Mouse (Mus musculus): ENCODE data around the gene Capns1. TPM values are rescaled to one million over a fixed set of nuclear protein-coding genes. Genes with fewer than 3 reads are reported as not detected.
A peak's percentile ranks its signal among the peaks of the same experiment; 100 is the strongest.

The Capns1 gene
- polyA plus RNA-seq, 1 experiment from 2014 or later = 94.5 TPM

GRCm38 (mm10) chr7:30194101-30194831 is 4.3 kb downstream of the Capns1 start:
- peak; percentile 11; the same call in 1 of the 2 replicates for ATAC-seq (ENCODE audit: low FRiP score, low TSS enrichment)
- H3K4me2 ChIP-seq (replicated peaks; ENCODE audit: low read depth) = peak overlapping the region; percentile 86
- WGBS = 0% methylated on average over 26 of the region's 26 CpGs
- peak overlapping the region; percentile 91 for H3K9ac ChIP-seq (ENCODE audit: low read length)
- TF ChIP-seq EP300 (optimal IDR thresholded peaks at IDR 0.05) = no peak
- TF ChIP-seq CTCF (IDR thresholded peaks at IDR 0.05; ENCODE audit: low read depth) = no peak
- H3K4me3 ChIP-seq (ENCODE audit: low read depth, low read length) = peak overlapping the region; percentile 82
- H3K4me1 ChIP-seq (replicated peaks; ENCODE audit: control insufficient read depth, insufficient read depth) = 0 out of 2 replicates have a peak, but pooled peaks cover 5% of the 10 kb centered on the region
- H3K27ac ChIP-seq (replicated peaks) = peak overlapping the region; percentile 95
- H3K36me3 ChIP-seq (ENCODE audit: control insufficient read depth, insufficient read depth, low read length) = peaks cover 16% of the 10 kb centered on the region
- peak; percentile 32 for DNase-seq (ENCODE audit: low spot score)
- no peaks in the 10 kb centered on the region for H3K27me3 ChIP-seq (ENCODE audit: control insufficient read depth, insufficient read depth, low read length)
- H3K9me3 ChIP-seq (ENCODE audit: control insufficient read depth, low read length) = no peaks in the 10 kb centered on the region

- Histone ChIP-seq H3K4me1 (replicated peaks; ENCODE audit: control insufficient read depth, insufficient read depth) (0 out of 2 replicates have a peak, but pooled peaks cover 5% of the 10 kb centered on the region), H3K27me3 (ENCODE audit: control insufficient read depth, insufficient read depth, low read length) (no peaks in the 10 kb centered on the region), H3K36me3 (ENCODE audit: control insufficient read depth, insufficient read depth, low read length) (peaks cover 19% of the 10 kb centered on the region), H3K9ac (ENCODE audit: low read length) (peak overlapping the region; percentile 91), H3K27ac (replicated peaks) (peak overlapping the region; percentile 95), H3K4me3 (ENCODE audit: low read depth, low read length) (peak overlapping the region; percentile 82), H3K9me3 (ENCODE audit: control insufficient read depth, low read length) (no peaks in the 10 kb centered on the region), H3K4me2 (replicated peaks; ENCODE audit: low read depth) (peak overlapping the region; percentile 86)
- TF ChIP-seq EP300 (optimal IDR thresholded peaks at IDR 0.05) (no peak), CTCF (IDR thresholded peaks at IDR 0.05; ENCODE audit: low read depth) (no peak)
- peak; percentile 58; the same call in 1 of the 2 replicates for ATAC-seq (ENCODE audit: low FRiP score, low TSS enrichment)
- peak; percentile 89 for DNase-seq (ENCODE audit: low spot score)
- WGBS = 2% methylated on average over 21 of the region's 26 CpGs
Measured at GRCm38 (mm10) chr7:30193581-30194100, 5.0 kb downstream of the Capns1 start.

- Histone ChIP-seq H3K9me3 (ENCODE audit: control insufficient read depth, low read length) (no peaks in the 10 kb centered on the region), H3K27ac (replicated peaks) (0 out of 2 replicates have a peak overlapping the region, but pooled peaks have one; percentile 6), H3K36me3 (ENCODE audit: control insufficient read depth, insufficient read depth, low read length) (peaks cover 24% of the 10 kb centered on the region), H3K4me1 (replicated peaks; ENCODE audit: control insufficient read depth, insufficient read depth) (0 out of 2 replicates have a peak, but pooled peaks cover 5% of the 10 kb centered on the region), H3K9ac (ENCODE audit: low read length) (peak overlapping the region; percentile 91; the same call in 1 of the 2 replicates), H3K4me2 (replicated peaks; ENCODE audit: low read depth) (peak overlapping the region; percentile 86), H3K4me3 (ENCODE audit: low read depth, low read length) (peak overlapping the region; percentile 82), H3K27me3 (ENCODE audit: control insufficient read depth, insufficient read depth, low read length) (no peaks in the 10 kb centered on the region)
- TF ChIP-seq CTCF (IDR thresholded peaks at IDR 0.05; ENCODE audit: low read depth) (no peak), EP300 (optimal IDR thresholded peaks at IDR 0.05) (no peak)
- 37% methylated on average over 9 of the region's 9 CpGs for WGBS
- DNase-seq (ENCODE audit: low spot score) (peak; percentile 32), ATAC-seq (ENCODE audit: low FRiP score, low TSS enrichment) (no peak)
Measured at GRCm38 (mm10) chr7:30193013-30193412, 5.6 kb downstream of the Capns1 start.

GRCm38 (mm10) chr7:30192088-30192487 is 6.5 kb downstream of the Capns1 start:
- H3K27me3 ChIP-seq (ENCODE audit: control insufficient read depth, insufficient read depth, low read length) = no peaks in the 10 kb centered on the region
- H3K4me2 ChIP-seq (replicated peaks; ENCODE audit: low read depth) = no peak overlapping the region
- TF ChIP-seq EP300 (optimal IDR thresholded peaks at IDR 0.05) (no peak), CTCF (IDR thresholded peaks at IDR 0.05; ENCODE audit: low read depth) (no peak)

GRCm38 (mm10) chr7:30189116-30189491 is 9.5 kb downstream of the Capns1 start:
- Histone ChIP-seq H3K4me2 (replicated peaks; ENCODE audit: low read depth) (no peak overlapping the region), H3K9ac (ENCODE audit: low read length) (no peak overlapping the region), H3K36me3 (ENCODE audit: control insufficient read depth, insufficient read depth, low read length) (peaks cover 34% of the 10 kb centered on the region), H3K4me1 (replicated peaks; ENCODE audit: control insufficient read depth, insufficient read depth) (0 out of 2 replicates have a peak, but pooled peaks cover 5% of the 10 kb centered on the region), H3K9me3 (ENCODE audit: control insufficient read depth, low read length) (no peaks in the 10 kb centered on the region), H3K4me3 (ENCODE audit: low read depth, low read length) (no peak overlapping the region), H3K27ac (replicated peaks) (no peak overlapping the region), H3K27me3 (ENCODE audit: control insufficient read depth, insufficient read depth, low read length) (no peaks in the 10 kb centered on the region)
- TF ChIP-seq EP300 (optimal IDR thresholded peaks at IDR 0.05) (no peak), CTCF (IDR thresholded peaks at IDR 0.05; ENCODE audit: low read depth) (no peak)
- ATAC-seq (ENCODE audit: low FRiP score, low TSS enrichment) = no peak
- WGBS = 77% methylated on average over 4 of the region's 4 CpGs
- no peak for DNase-seq (ENCODE audit: low spot score)

More at GRCm38 (mm10) chr7:30192088-30192487, 6.5 kb downstream of the Capns1 start:
- Histone ChIP-seq H3K4me1 (replicated peaks; ENCODE audit: control insufficient read depth, insufficient read depth) (0 out of 2 replicates have a peak, but pooled peaks cover 5% of the 10 kb centered on the region), H3K4me3 (ENCODE audit: low read depth, low read length) (no peak overlapping the region), H3K27ac (replicated peaks) (no peak overlapping the region), H3K36me3 (ENCODE audit: control insufficient read depth, insufficient read depth, low read length) (peaks cover 27% of the 10 kb centered on the region), H3K9ac (ENCODE audit: low read length) (no peak overlapping the region), H3K9me3 (ENCODE audit: control insufficient read depth, low read length) (no peaks in the 10 kb centered on the region)
- DNase-seq (ENCODE audit: low spot score) (no peak), ATAC-seq (ENCODE audit: low FRiP score, low TSS enrichment) (no peak)
- 85% methylated on average over 12 of the region's 12 CpGs for WGBS

All from stomach, postnatal 0 days (tissue).